Mouse (Mus musculus) embryonic facial prominence, embryonic 12.5 days (tissue): Measurements from ENCODE around the gene Arl3. TPM values are rescaled to one million over a fixed set of nuclear protein-coding genes. Genes with fewer than 3 reads are reported as not detected.

ENCODE experiments used
- ATAC-seq: fragments of 200-750 bp; cut with Nextera tagmentation; 2 replicates; pipeline ENCODE4 v1.8.0; 2017; ENCODE audit not compliant: insufficient number of reproducible peaks, insufficient read depth, low FRiP score, low TSS enrichment
- H3K27ac ChIP-seq: fragments of 300-500 bp; sonication (generic); 2 replicates; pipeline ENCODE4 v1.5.1; 2016; ENCODE audit warnings: mild to moderate bottlenecking
- H3K27me3 ChIP-seq: fragments of 300-500 bp; sonication (generic); 2 replicates; pipeline ENCODE4 v1.6.1; 2016; ENCODE audit warnings: mild to moderate bottlenecking, moderate library complexity
- H3K36me3 ChIP-seq: fragments of 300-500 bp; sonication (generic); 2 replicates; pipeline ENCODE4 v1.6.1; 2016; ENCODE audit warnings: mild to moderate bottlenecking
- H3K4me1 ChIP-seq: fragments of 300-500 bp; sonication (generic); 2 replicates; pipeline ENCODE4 v1.6.1; 2016
- H3K4me2 ChIP-seq: fragments of 300-500 bp; sonication (generic); replicated peaks from 2 replicates; pipeline ENCODE4 v1.6.1; 2016; ENCODE audit warnings: mild to moderate bottlenecking, moderate library complexity
- H3K4me3 ChIP-seq: fragments of 300-500 bp; sonication (generic); 2 replicates; pipeline ENCODE4 v1.5.1; 2016; ENCODE audit warnings: mild to moderate bottlenecking
- H3K9ac ChIP-seq: fragments of 300-500 bp; sonication (generic); 2 replicates; pipeline ENCODE4 v1.6.1; 2016; ENCODE audit warnings: mild to moderate bottlenecking, moderate library complexity
- H3K9me3 ChIP-seq: fragments of 300-500 bp; sonication (generic); 2 replicates; pipeline ENCODE4 v1.6.1; 2016; ENCODE audit warnings: mild to moderate bottlenecking, moderate library complexity
- WGBS: fragments of 180-500 bp; shearing (Covaris S2); methylation state at CpG from one replicate; pipeline ENCODE4 v1.1.7; 2016; 5-methylcytosine and 5-hydroxymethylcytosine counted together
- polyA plus RNA-seq: library from polyadenylated mRNA; unstranded; fragments of >200 nt; fragmentation: Nextera tagmentation; extraction: Ambion mirVana; gene quantifications from 2 replicates; pipeline ENCODE4 v1.2.1, GENCODE M21; 2016

Arl3 gene
- polyA plus RNA-seq, 1 experiment from 2014 or later: 191 TPM

GRCm38 (mm10) chr19:46552496-46552895 is 20.5 kb downstream of the Arl3 start:
- no peaks in the 10 kb centered on the region for H3K9me3 ChIP-seq
- H3K4me1 ChIP-seq: no peaks in the 10 kb centered on the region
- no peak overlapping the region for H3K27ac ChIP-seq
- H3K27me3 ChIP-seq: no peaks in the 10 kb centered on the region
- no peak overlapping the region for H3K4me3 ChIP-seq
- H3K4me2 ChIP-seq: no peak overlapping the region
- WGBS: 82% methylated on average over 3 of the region's 4 CpGs
- H3K36me3 ChIP-seq: peaks cover 62% of the 10 kb centered on the region
- ATAC-seq: no peak
- no peak overlapping the region for H3K9ac ChIP-seq

- Histone ChIP-seq H3K4me3 (no peak overlapping the region), H3K9me3 (no peaks in the 10 kb centered on the region), H3K27ac (no peak overlapping the region), H3K9ac (no peak overlapping the region), H3K4me1 (no peaks in the 10 kb centered on the region), H3K36me3 (peaks cover 57% of the 10 kb centered on the region), H3K4me2 (no peak overlapping the region), H3K27me3 (no peaks in the 10 kb centered on the region)
- WGBS: 92% methylated on average over 4 of the region's 4 CpGs
- ATAC-seq: no peak
Observed at GRCm38 (mm10) chr19:46550385-46550784, 22.6 kb downstream of the Arl3 start.

- H3K4me1 ChIP-seq: no peaks in the 10 kb centered on the region
- no peak overlapping the region for H3K4me2 ChIP-seq
- no peak overlapping the region for H3K9ac ChIP-seq
- 83% methylated on average over 10 of the region's 10 CpGs for WGBS
- H3K36me3 ChIP-seq: peaks cover 46% of the 10 kb centered on the region
- no peaks in the 10 kb centered on the region for H3K9me3 ChIP-seq
- H3K27me3 ChIP-seq: no peaks in the 10 kb centered on the region
- no peak overlapping the region for H3K27ac ChIP-seq
- no peak overlapping the region for H3K4me3 ChIP-seq
- no peak for ATAC-seq
Observed at GRCm38 (mm10) chr19:46548110-46548509, 24.9 kb downstream of the Arl3 start.

- H3K27ac ChIP-seq: no peak overlapping the region
- H3K36me3 ChIP-seq: peaks cover 51% of the 10 kb centered on the region
Observed at GRCm38 (mm10) chr19:46547565-46547964, 25.4 kb downstream of the Arl3 start.

GRCm38 (mm10) chr19:46542750-46543149 is 30.2 kb downstream of the Arl3 start:
- 87% methylated on average over 8 of the region's 8 CpGs for WGBS
- H3K4me3 ChIP-seq: no peak overlapping the region

More at GRCm38 (mm10) chr19:46547565-46547964, 25.4 kb downstream of the Arl3 start:
- H3K4me2 ChIP-seq: no peak overlapping the region
- no peak overlapping the region for H3K9ac ChIP-seq
- WGBS: 84% methylated on average over 6 of the region's 6 CpGs
- no peak overlapping the region for H3K4me3 ChIP-seq
- no peaks in the 10 kb centered on the region for H3K27me3 ChIP-seq
- H3K4me1 ChIP-seq: no peaks in the 10 kb centered on the region
- ATAC-seq: no peak
- H3K9me3 ChIP-seq: no peaks in the 10 kb centered on the region

GRCm38 (mm10) chr19:46538213-46538612 is 34.8 kb downstream of the Arl3 start:
- Histone ChIP-seq H3K27ac (no peak overlapping the region), H3K27me3 (no peaks in the 10 kb centered on the region), H3K36me3 (peaks cover 36% of the 10 kb centered on the region), H3K4me2 (no peak overlapping the region), H3K9me3 (no peaks in the 10 kb centered on the region), H3K4me3 (no peak overlapping the region), H3K4me1 (peaks cover 8% of the 10 kb centered on the region), H3K9ac (no peak overlapping the region)
- ATAC-seq: no peak
- WGBS: 89% methylated on average over 6 of the region's 6 CpGs

More at GRCm38 (mm10) chr19:46542750-46543149, 30.2 kb downstream of the Arl3 start:
- no peak overlapping the region for H3K27ac ChIP-seq
- no peaks in the 10 kb centered on the region for H3K9me3 ChIP-seq
- peaks cover 39% of the 10 kb centered on the region for H3K36me3 ChIP-seq
- ATAC-seq: no peak
- H3K4me2 ChIP-seq: no peak overlapping the region
- no peaks in the 10 kb centered on the region for H3K27me3 ChIP-seq
- H3K9ac ChIP-seq: no peak overlapping the region
- H3K4me1 ChIP-seq: no peaks in the 10 kb centered on the region

- Histone ChIP-seq H3K36me3 (peaks cover 30% of the 10 kb centered on the region), H3K4me3 (no peak overlapping the region), H3K27ac (no peak overlapping the region), H3K27me3 (no peaks in the 10 kb centered on the region), H3K9ac (no peak overlapping the region), H3K4me1 (peaks cover 17% of the 10 kb centered on the region), H3K4me2 (no peak overlapping the region), H3K9me3 (no peaks in the 10 kb centered on the region)
- 91% methylated on average over 9 of the region's 9 CpGs for WGBS
- ATAC-seq: no peak
Observed at GRCm38 (mm10) chr19:46537357-46537756, 35.6 kb downstream of the Arl3 start.

- Histone ChIP-seq H3K27me3 (no peaks in the 10 kb centered on the region), H3K4me1 (peaks cover 43% of the 10 kb centered on the region), H3K4me3 (no peak overlapping the region), H3K9ac (no peak overlapping the region), H3K4me2 (no peak overlapping the region), H3K9me3 (no peaks in the 10 kb centered on the region), H3K27ac (no peak overlapping the region), H3K36me3 (peaks cover 10% of the 10 kb centered on the region)
- 67% methylated on average over 6 of the region's 6 CpGs for WGBS
- ATAC-seq: no peak
Observed at GRCm38 (mm10) chr19:46534542-46535098, 38.4 kb downstream of the Arl3 start.

- H3K27me3 ChIP-seq: no peaks in the 10 kb centered on the region
- H3K9ac ChIP-seq: no peak overlapping the region
- H3K36me3 ChIP-seq: peaks cover 10% of the 10 kb centered on the region
- no peaks in the 10 kb centered on the region for H3K9me3 ChIP-seq
- no peak for ATAC-seq
- 67% methylated on average over 5 of the region's 5 CpGs for WGBS
- H3K4me1 ChIP-seq: peaks cover 54% of the 10 kb centered on the region
- H3K27ac ChIP-seq: no peak overlapping the region
- H3K4me2 ChIP-seq: no peak overlapping the region
- H3K4me3 ChIP-seq: no peak overlapping the region
Observed at GRCm38 (mm10) chr19:46533525-46533924, 39.5 kb downstream of the Arl3 start.

GRCm38 (mm10) chr19:46533066-46533465 is 39.9 kb downstream of the Arl3 start:
- no peaks in the 10 kb centered on the region for H3K9me3 ChIP-seq
- H3K4me1 ChIP-seq: peaks cover 57% of the 10 kb centered on the region
- H3K36me3 ChIP-seq: peaks cover 10% of the 10 kb centered on the region
- H3K4me3 ChIP-seq: no peak overlapping the region
- H3K27ac ChIP-seq: peak overlapping the region; percentile 12
- 41% methylated on average over 4 of the region's 4 CpGs for WGBS
- ATAC-seq: no peak
- no peak overlapping the region for H3K4me2 ChIP-seq
- H3K9ac ChIP-seq: peak overlapping the region; percentile 31; the same call in 1 of the 2 replicates
- no peaks in the 10 kb centered on the region for H3K27me3 ChIP-seq

- H3K9ac ChIP-seq: peak overlapping the region; percentile 15; the same call in 1 of the 2 replicates
- H3K4me1 ChIP-seq: peaks cover 61% of the 10 kb centered on the region
- H3K27ac ChIP-seq: peak overlapping the region; percentile 77
- no peak for ATAC-seq
- H3K27me3 ChIP-seq: no peaks in the 10 kb centered on the region
- no peak overlapping the region for H3K4me3 ChIP-seq
- H3K9me3 ChIP-seq: no peaks in the 10 kb centered on the region
- H3K36me3 ChIP-seq: peaks cover 10% of the 10 kb centered on the region
- 11% methylated on average over 10 of the region's 10 CpGs for WGBS
- H3K4me2 ChIP-seq: peak overlapping the region; percentile 23
Observed at GRCm38 (mm10) chr19:46532031-46532688, 40.8 kb downstream of the Arl3 start.
